Mouse (Mus musculus) left cerebral cortex, adult 2 months (tissue): ENCODE data around the gene Igf2bp1. TPM values are rescaled to one million over a fixed set of nuclear protein-coding genes. Genes with fewer than 3 reads are reported as not detected.
A peak's percentile ranks its signal among the peaks of the same experiment; 100 is the strongest.

Experiments
- DNase-seq, 2 experiments: peaks; one replicate each; pipeline ENCODE4 v3.0.0; 2021 to 2022; ENCODE audit warnings: low spot score in 2 of 2, mixed read lengths in 1 of 2; ENCODE audit errors: extremely low spot score in 1 of 2
- H3K27ac ChIP-seq: fragments of 200-600 bp; 2 replicates; pipeline ENCODE4 v1.8.1; 2022
- H3K4me3 ChIP-seq: fragments of 200-600 bp; 2 replicates; pipeline ENCODE4 v1.8.1; 2022
- CTCF ChIP-seq: fragments of 200-600 bp; IDR thresholded peaks from 2 replicates; pipeline ENCODE4 v1.8.1; 2022; ENCODE audit warnings: antibody characterized with exemption, mild to moderate bottlenecking, moderate library complexity
- intact Hi-C: fragments of 180-260 bp; cut with DNase I; formaldehyde crosslinking; loops from one replicate; pipeline ENCODE4 v1.15.1; 2025
- total RNA-seq, 2 experiments: library from RNA; stranded (reverse); gene quantifications; 2 replicates each; pipeline ENCODE4 v1.2.3; 2021

The Igf2bp1 gene
- total RNA-seq, 2 experiments from 2014 or later: 0.23 to 0.45 TPM

GRCm38 (mm10) chr11:96006367-96006851, 669 bp upstream of the Igf2bp1 start:
- intact Hi-C loops: loop anchor here (5.0 to 10.0 kb wide), 4 partner anchors 196 to 862 kb away; partner anchors contain the start of genes Dlx4 and Hoxb4
- Histone ChIP-seq H3K27ac (no peak overlapping the region), H3K4me3 (no peak overlapping the region)
- DNase-seq: no peak
- TF ChIP-seq CTCF: no peak

- intact Hi-C loops: loop anchor here (5.0 to 10.0 kb wide), 5 partner anchors 88 to 860 kb away; partner anchors contain the start of genes Dlx4 and Hoxb4
- Histone ChIP-seq H3K27ac (no peak overlapping the region), H3K4me3 (no peak overlapping the region)
- no peak for DNase-seq
- no peak for TF ChIP-seq CTCF
Measured at GRCm38 (mm10) chr11:96004793-96005402, 842 bp downstream of the Igf2bp1 start.

GRCm38 (mm10) chr11:96003969-96004792, 1.6 kb downstream of the Igf2bp1 start:
- no peak overlapping the region for H3K4me3 ChIP-seq
- TF ChIP-seq CTCF: no peak
- intact Hi-C loops: loop anchor here (5.0 to 10.0 kb wide), 3 partner anchors 87 to 859 kb away; partner anchors contain the start of genes Dlx4 and Hoxb4
- no peak overlapping the region for H3K27ac ChIP-seq
- no peak for DNase-seq

DNA sequence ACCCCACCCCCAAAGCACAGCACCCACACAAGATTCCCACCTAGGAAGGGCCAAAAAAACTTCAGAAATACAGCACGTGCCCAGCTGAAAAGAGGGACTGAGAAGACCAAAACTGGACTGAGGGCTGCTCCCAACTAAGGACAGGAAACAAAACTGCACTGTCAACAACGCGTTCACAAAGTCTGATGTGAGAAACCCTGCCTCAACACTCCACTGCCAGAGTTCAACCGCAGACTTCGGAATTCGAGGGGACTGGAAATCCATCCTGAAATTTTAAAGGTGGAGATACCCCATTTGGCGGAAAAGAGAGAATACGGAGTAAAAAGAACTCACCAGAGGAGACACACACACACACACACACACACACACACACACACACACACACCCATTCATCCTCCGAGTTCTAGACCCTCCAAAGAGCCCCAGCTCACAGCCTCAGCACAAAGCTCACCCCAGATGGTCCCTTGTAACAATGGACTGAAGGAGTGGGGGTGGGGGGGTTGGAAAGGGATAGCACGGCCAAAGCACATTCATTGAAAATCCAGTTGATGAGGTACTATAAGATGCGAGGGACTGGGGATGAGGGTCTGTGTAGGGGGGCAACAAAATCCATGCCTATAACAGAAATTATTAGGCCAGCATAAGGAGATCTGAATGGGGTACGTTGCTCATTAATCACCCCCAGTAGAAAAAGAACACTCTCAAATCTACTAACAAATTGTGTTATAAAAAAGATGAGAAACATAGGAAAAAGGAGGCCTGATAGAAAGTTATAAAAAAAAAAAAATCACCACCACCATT, 2.4 kb downstream of the Igf2bp1 start:
- no peak for DNase-seq
- Histone ChIP-seq H3K27ac (no peak overlapping the region), H3K4me3 (no peak overlapping the region)
- intact Hi-C loops: loop anchor here (5.0 to 10.0 kb wide), 3 partner anchors 86 to 858 kb away; partner anchors contain the start of genes Dlx4 and Hoxb4
- no peak for TF ChIP-seq CTCF

DNA sequence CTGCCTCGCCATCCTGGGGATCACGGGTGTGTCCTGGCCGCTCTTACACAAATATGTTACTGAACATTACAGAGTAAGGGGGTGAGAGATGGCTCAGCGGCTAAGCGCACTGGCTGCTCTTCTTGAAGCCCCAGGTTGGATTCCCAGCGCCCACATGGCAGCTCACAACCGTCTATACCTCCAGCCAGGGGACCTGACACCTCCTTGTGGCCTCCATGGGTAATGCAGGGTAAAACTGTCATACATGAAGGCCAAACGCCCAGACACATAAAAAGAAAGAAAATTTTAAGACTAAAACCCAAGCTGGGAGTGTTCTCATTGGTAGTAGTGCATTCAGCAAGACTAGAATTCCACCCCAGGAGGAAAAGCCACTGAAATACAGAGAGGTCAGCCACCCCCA, 11.6 kb downstream of the Igf2bp1 start:
- Histone ChIP-seq H3K27ac (no peak overlapping the region), H3K4me3 (no peak overlapping the region)
- intact Hi-C loops: no loop called here
- no peak for DNase-seq
- TF ChIP-seq CTCF: no peak; the same call in none of the 2 replicates

DNA sequence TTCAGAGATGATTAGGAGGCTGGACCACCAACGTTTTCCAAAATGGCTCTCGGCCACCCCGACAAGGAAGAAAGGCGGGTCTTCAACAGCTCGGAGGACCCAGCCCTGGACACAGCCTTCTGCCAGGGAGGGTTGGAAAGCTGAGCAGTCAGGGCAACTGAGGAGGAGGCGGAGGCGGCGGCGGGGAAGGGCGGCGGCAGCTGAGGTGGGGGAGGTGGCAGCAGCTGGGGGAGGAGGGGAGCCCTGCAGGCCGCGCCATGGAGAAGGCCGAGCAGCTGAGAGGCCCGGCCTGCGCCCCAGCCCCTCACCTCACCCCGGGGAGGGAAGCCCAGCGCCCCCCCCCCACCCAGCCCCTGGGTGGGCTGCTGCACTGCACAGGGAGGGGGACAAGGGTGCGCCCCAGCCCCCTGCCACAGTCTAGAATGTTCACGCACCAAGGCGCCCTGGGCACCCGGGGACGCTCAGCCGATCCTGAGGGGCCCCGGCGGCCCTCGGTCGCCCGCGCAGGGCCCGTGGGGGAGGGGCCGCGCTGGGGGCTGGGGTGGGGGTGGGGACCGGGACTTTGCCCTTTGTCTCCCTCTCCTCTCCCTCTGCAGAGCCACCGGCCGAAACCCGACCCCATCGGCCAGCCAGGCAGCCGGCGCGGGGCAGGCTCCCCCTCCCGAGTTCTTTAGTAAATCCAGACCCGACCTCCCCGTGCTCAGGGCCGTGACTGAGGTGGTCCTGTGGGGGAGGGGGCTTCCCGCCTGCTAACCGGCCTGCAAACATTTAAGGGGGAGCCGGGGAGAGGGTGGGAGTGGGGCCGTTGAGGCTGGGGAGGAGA, 14.6 kb downstream of the Igf2bp1 start:
- intact Hi-C loops: no loop called here
- DNase-seq: no peak

DNA sequence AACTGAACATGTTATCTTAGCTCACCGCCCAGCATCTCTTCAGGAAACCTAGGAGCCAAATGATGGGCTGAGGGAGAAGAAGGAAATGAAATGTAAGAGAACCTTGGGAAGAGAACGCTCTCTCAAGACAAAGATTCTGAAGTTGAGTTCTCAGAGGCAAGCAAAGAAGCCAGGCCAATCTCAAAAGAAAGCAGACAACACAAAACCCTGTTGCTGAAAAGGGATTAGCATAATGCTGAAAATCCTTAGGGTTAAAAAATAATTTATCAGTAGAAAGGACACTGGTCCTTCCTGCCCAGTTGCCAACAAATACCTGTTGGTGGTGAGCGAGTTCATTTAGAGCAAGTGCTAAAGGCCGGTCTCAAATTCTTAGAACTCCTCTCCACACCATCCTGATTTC, 15.3 kb downstream of the Igf2bp1 start:
- DNase-seq: no peak
- intact Hi-C loops: no loop called here
- no peak for TF ChIP-seq CTCF
- H3K27ac ChIP-seq: no peak overlapping the region
- no peak overlapping the region; the same call in 1 of the 2 replicates for H3K4me3 ChIP-seq

More for the DNA sequence above, 14.6 kb downstream of the Igf2bp1 start:
- no peak for TF ChIP-seq CTCF
- Histone ChIP-seq H3K27ac (no peak overlapping the region), H3K4me3 (peak overlapping the region; percentile 50)

GRCm38 (mm10) chr11:95989864-95990263, 15.9 kb downstream of the Igf2bp1 start:
- intact Hi-C loops: no loop called here
- DNase-seq: no peak
- H3K27ac ChIP-seq: no peak overlapping the region
- no peak for TF ChIP-seq CTCF
- no peak overlapping the region for H3K4me3 ChIP-seq

GRCm38 (mm10) chr11:95988533-95988932, 17.2 kb downstream of the Igf2bp1 start:
- Histone ChIP-seq H3K4me3 (no peak overlapping the region), H3K27ac (no peak overlapping the region)
- DNase-seq: no peak
- intact Hi-C loops: no loop called here
- no peak for TF ChIP-seq CTCF

DNA sequence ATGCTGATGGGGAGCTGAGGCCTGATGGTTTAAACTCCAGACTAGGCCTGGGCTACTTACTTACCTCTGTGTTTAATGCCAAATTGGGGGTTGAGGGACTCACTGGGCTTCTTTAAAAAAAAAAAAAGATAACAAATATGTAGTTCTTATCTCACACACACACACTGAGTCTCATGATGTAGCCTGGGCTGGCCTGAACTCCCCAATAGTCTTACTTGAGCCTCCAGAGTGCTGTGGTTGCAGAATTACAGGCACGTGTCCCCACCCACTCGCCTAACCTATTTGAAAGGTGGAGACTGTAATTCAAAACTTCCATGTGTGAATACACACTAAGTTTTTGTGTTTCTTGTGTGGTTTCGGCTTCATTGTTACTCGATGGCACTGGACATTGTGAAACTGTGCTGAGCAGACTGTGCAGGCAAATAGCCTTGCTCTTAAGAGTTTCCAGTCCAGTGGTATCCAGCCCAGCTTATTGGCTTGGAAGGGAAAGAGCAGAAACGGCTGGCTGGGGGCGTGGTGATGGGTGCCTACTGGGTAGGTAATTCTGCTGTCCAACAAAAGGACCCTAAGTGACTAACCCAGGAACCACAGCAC, 17.8 kb downstream of the Igf2bp1 start:
- Histone ChIP-seq H3K4me3 (no peak overlapping the region), H3K27ac (no peak overlapping the region)
- intact Hi-C loops: no loop called here
- no peak for DNase-seq
- no peak for TF ChIP-seq CTCF
